Mouse (Mus musculus) G1E (cell line): Measurements from ENCODE around the gene Diexf. TPM values are rescaled to one million over a fixed set of nuclear protein-coding genes. Genes with fewer than 3 reads are reported as not detected.

Experiments used
- ATAC-seq: 2 replicates; pipeline ENCODE4 v1.8.0; 2016; ENCODE audit warnings: mild to moderate bottlenecking; ENCODE audit not compliant: insufficient number of reproducible peaks, poor library complexity, low FRiP score, severe bottlenecking; ENCODE audit errors: extremely low read depth
- DNase-seq: peaks from one replicate; pipeline ENCODE4 v3.0.0; 2012; ENCODE audit warnings: low spot score
- H3K27me3 ChIP-seq: 2 replicates; pipeline ENCODE4 v1.6.1; 2012; ENCODE audit warnings: mild to moderate bottlenecking, low read length, inconsistent platforms; ENCODE audit not compliant: insufficient read depth
- H3K36me3 ChIP-seq: replicated peaks from 2 replicates; pipeline ENCODE3; 2012; ENCODE audit warnings: mild to moderate bottlenecking, inconsistent platforms
- H3K4me1 ChIP-seq: 2 replicates; pipeline ENCODE4 v1.6.1; 2012; ENCODE audit warnings: low read depth, low read length, inconsistent platforms, mixed read lengths; ENCODE audit not compliant: insufficient read depth
- H3K4me3 ChIP-seq: 2 replicates; pipeline ENCODE4 v1.5.1; 2012; ENCODE audit warnings: low read depth, mild to moderate bottlenecking, inconsistent platforms, low read length, moderate library complexity, mixed read lengths
- H3K9me3 ChIP-seq: replicated peaks from 2 replicates; pipeline ENCODE4 v1.6.1; 2012; ENCODE audit warnings: inconsistent platforms
- CTCF ChIP-seq: IDR thresholded peaks from 2 replicates; pipeline ENCODE4 v1.5.1; 2012; ENCODE audit warnings: low read depth, low read length, inconsistent platforms, mixed read lengths
- GATA1 ChIP-seq: IDR thresholded peaks from 2 replicates; pipeline ENCODE4 v1.6.1; 2012; ENCODE audit warnings: borderline replicate concordance, low read length, inconsistent platforms, mixed read lengths
- GATA2 ChIP-seq: IDR thresholded peaks from 2 replicates; pipeline ENCODE4 v1.6.1; 2012; ENCODE audit warnings: low read depth, low read length, inconsistent platforms, borderline replicate concordance
- POLR2AphosphoS5 ChIP-seq: IDR thresholded peaks from 2 replicates; pipeline ENCODE4 v1.6.1; 2012; ENCODE audit warnings: low read depth, low read length, inconsistent platforms; ENCODE audit not compliant: insufficient replicate concordance
- TAL1 ChIP-seq: conservative IDR thresholded peaks from 2 replicates; pipeline ENCODE4 v1.6.1; 2012; ENCODE audit warnings: low read depth, low read length, inconsistent platforms, mixed read lengths
- polyA plus RNA-seq: library from polyadenylated mRNA; stranded (reverse); fragments of >175 nt; gene quantifications from 2 replicates; pipeline ENCODE4 v1.2.3, GENCODE M21; 2012
- total RNA-seq, 2 experiments: library from RNA; stranded (forward) in 1 of 2; stranded (reverse) in 1 of 2; fragments of 200-1000 nt in 1 of 2; fragments of >200 nt in 1 of 2; fragmentation: Nextera tagmentation in 1 of 2; gene quantifications; 2 replicates each; pipeline ENCODE4 v1.2.3; 2014 to 2017

Diexf gene
- total and polyA plus RNA-seq, 3 experiments: 3.4 to 28.0 (median 13.2) TPM

DNA sequence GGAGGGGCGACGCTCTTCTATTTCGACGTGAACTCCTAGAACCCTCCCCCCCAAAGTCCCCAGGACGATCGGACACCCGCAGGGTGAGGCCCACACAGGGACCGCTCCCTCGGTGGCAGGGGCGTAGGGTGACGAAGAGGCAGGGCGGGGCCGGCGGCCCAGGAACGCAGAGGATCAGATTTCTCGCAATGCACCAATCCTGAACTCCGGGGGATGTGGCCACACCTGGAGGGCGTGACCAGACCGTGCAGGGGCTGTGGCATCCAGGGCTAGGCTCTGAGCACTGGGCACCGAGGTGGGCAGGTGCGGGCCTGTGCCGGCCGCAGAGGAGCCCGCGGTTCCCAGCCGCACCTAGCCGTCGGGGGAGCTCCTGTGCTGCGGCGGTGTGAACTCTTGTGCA is 22.8 kb upstream of the Diexf start, which contains the start of gene Irf6:
Gene Irf6 (plus strand): TSS at position 240 of the 400 bp plus-strand sequence.
- Histone ChIP-seq H3K36me3 (no peaks in the 10 kb centered on the region), H3K27me3 (peaks cover 50% of the 10 kb centered on the region), H3K4me1 (peaks cover 7% of the 10 kb centered on the region), H3K9me3 (no peaks in the 10 kb centered on the region), H3K4me3 (peak within 1 kb of the TSS; percentile 35; the same call in 1 of the 2 replicates)
- DNase-seq (no peak), ATAC-seq (peak; percentile 37; the same call in 1 of the 2 replicates)
- TF ChIP-seq GATA2: no peak
- TF ChIP-seq POLR2AphosphoS5: no peak
- no peak for TF ChIP-seq GATA1
- no peak for TF ChIP-seq TAL1
- TF ChIP-seq CTCF: no peak

DNA sequence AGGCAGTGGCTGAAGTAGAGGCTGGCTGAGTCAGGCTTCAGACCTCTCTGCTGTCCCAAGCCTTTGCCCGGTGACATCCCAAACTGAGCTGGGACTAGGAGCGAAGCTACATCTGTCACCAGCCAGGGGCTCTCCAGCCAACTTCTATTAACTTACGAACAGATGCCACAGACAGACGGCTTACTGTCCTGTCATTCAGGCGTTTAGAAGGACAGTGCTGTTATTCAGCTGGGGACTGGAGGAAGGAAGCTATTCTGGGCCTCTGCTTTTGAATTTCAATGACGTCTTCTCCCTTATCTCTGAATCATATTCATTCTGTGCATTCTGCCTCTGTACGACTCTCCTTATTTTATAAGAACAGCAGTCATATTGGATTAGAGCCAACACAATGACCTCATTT is 21.1 kb upstream of the Diexf start:
- TF ChIP-seq CTCF: no peak
- no peak for TF ChIP-seq POLR2AphosphoS5
- no peak for TF ChIP-seq GATA2
- TF ChIP-seq GATA1: no peak
- TF ChIP-seq TAL1: no peak
- Histone ChIP-seq H3K4me1 (peaks cover 7% of the 10 kb centered on the region), H3K9me3 (no peaks in the 10 kb centered on the region), H3K4me3 (no peak overlapping the region), H3K27me3 (peaks cover 41% of the 10 kb centered on the region), H3K36me3 (no peaks in the 10 kb centered on the region)
- no peak for DNase-seq
- ATAC-seq: no peak

DNA sequence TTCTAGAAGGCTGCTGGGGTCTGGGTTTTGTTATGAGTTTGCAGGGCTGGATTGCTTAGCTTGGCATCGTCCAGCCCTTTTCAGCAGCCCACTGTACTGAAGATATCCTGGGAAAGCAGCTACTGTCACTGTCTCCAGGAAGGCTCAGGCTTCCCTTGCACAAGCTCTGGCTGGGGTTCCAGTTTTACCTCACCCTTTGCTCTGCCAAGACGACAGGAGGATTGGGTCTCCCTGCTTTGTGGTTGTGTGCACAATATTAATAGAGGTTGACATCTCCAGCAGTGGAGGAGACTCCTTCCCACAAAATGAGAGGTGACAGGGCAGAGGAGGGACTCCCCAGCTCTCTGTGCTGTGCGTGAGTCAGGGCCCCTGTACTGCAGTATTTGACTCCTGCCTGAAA is 19.2 kb upstream of the Diexf start:
- Histone ChIP-seq H3K4me3 (no peak overlapping the region), H3K36me3 (no peaks in the 10 kb centered on the region), H3K4me1 (peaks cover 12% of the 10 kb centered on the region), H3K27me3 (peaks cover 45% of the 10 kb centered on the region), H3K9me3 (no peaks in the 10 kb centered on the region)
- ATAC-seq (no peak), DNase-seq (no peak)
- TF ChIP-seq TAL1: no peak
- TF ChIP-seq GATA2: no peak
- TF ChIP-seq POLR2AphosphoS5: no peak
- no peak for TF ChIP-seq CTCF
- TF ChIP-seq GATA1: no peak

DNA sequence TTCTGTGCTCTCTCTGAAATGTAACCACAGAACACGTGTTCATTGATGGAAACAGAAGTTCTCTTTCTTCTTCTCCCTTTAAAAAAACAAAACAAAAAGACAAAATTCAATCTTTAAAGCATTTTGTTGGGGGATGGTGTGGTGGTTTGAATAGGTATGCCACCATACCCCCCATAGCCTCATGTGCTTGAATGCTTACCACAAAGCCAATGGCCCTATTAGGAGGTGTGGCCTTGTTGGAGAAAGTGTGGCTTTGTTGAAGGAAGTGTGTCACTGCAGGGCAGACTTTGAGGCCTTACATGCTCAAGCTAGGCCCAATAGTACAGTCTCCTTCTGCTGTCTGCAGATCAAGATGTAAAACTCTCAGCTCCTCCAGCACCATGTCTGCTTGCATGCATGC is 16.3 kb upstream of the Diexf start:
- TF ChIP-seq POLR2AphosphoS5 (no peak), GATA1 (no peak), GATA2 (no peak), CTCF (no peak), TAL1 (no peak)
- Histone ChIP-seq H3K4me1 (0 out of 2 replicates have a peak, but pooled peaks cover 5% of the 10 kb centered on the region), H3K27me3 (peaks cover 45% of the 10 kb centered on the region), H3K36me3 (no peaks in the 10 kb centered on the region), H3K4me3 (no peak overlapping the region), H3K9me3 (no peaks in the 10 kb centered on the region)
- DNase-seq (no peak), ATAC-seq (no peak)

DNA sequence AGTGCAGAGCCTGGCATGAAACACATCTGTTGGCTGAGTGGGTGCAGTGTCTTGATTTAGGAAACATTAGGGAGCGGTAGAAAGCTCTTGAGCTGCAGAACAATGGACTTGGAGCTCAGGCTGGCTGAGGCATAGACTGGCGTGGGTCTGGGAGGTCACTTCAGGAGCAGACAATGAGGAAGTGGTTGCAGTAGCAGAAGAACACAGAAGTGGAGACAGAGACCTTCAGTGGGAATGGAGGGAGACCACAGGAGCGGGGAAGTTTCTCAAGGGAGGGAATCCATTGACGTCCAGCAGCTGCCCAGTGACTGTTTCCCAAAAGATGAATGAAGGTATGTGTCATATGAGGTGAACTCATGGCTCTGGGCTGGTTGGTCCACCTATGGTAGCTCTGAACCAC is 15.0 kb upstream of the Diexf start:
- TF ChIP-seq POLR2AphosphoS5 (no peak), TAL1 (no peak), GATA1 (no peak), CTCF (no peak), GATA2 (no peak)
- ATAC-seq (no peak), DNase-seq (no peak)
- no peak overlapping the region for H3K4me3 ChIP-seq
- no peaks in the 10 kb centered on the region for H3K9me3 ChIP-seq
- 0 out of 2 replicates have a peak, but pooled peaks cover 5% of the 10 kb centered on the region for H3K4me1 ChIP-seq
- no peaks in the 10 kb centered on the region for H3K36me3 ChIP-seq
- peaks cover 46% of the 10 kb centered on the region for H3K27me3 ChIP-seq

DNA sequence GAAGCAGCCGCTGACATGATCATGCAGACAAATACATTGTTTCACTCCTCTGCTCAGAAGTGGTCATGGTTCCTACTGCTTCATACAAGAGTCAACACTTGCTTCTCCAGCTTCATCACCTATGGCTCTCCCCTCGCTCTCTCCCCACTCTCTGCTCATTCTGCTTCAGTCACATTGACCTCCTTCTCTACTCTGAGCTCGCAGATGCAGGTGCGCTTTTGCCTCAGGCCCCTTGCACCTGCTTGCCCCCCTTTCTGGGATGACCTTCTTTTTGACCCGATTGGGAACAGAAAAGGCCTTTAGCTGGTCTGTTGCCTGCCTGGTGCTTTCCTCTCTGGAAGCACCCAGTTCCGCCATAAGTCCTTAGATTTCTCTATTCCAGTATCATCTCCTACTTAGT is 14.4 kb upstream of the Diexf start:
- ATAC-seq: no peak
- TF ChIP-seq TAL1 (no peak), GATA1 (no peak), POLR2AphosphoS5 (no peak)
- DNase-seq: no peak
- Histone ChIP-seq H3K4me1 (0 out of 2 replicates have a peak, but pooled peaks cover 5% of the 10 kb centered on the region), H3K9me3 (no peaks in the 10 kb centered on the region), H3K27me3 (peaks cover 46% of the 10 kb centered on the region), H3K4me3 (no peak overlapping the region), H3K36me3 (no peaks in the 10 kb centered on the region)

DNA sequence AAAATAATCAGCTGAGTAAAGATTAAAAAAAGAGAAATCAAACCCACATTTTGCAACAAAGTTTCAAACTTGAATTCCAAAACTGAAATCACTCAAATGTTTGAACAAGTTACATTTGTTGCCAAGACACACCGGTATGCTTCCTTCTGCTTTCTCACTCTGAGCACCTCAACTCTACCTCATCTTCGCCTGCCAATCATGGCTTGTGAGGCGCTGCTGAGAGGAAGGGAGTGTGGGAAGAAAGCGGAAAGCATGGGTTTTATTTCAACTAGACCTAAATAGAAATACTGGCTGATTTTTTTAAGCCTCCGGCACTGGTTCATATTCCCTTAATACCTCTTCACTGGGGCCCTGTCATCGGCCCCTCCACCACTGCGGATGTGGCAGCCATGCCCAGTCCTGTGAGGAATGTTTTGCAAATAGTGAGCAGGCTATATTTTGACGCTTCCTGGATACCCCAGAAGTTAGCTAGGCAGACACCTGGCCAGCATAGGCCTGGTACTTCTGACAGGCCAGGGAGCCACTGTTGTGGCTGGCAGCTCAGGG is 12.5 kb upstream of the Diexf start:
- no peak for DNase-seq
- no peak for ATAC-seq
- 0 out of 2 replicates have a peak, but pooled peaks cover 5% of the 10 kb centered on the region for H3K4me1 ChIP-seq
- H3K36me3 ChIP-seq: no peaks in the 10 kb centered on the region
- H3K27me3 ChIP-seq: peaks cover 45% of the 10 kb centered on the region
- no peaks in the 10 kb centered on the region for H3K9me3 ChIP-seq
- no peak for TF ChIP-seq GATA2
- no peak for TF ChIP-seq TAL1
- no peak for TF ChIP-seq CTCF
- TF ChIP-seq POLR2AphosphoS5: no peak
- no peak for TF ChIP-seq GATA1
- no peak overlapping the region for H3K4me3 ChIP-seq
